Mouse (Mus musculus): ENCODE measurements around the gene Guca2b.
"Not testable (repeated sequence)": the region's sequence is repeated elsewhere in the genome, so short reads cannot be mapped to it uniquely, and the experiment has no call there.

Gene Guca2b

DNA sequence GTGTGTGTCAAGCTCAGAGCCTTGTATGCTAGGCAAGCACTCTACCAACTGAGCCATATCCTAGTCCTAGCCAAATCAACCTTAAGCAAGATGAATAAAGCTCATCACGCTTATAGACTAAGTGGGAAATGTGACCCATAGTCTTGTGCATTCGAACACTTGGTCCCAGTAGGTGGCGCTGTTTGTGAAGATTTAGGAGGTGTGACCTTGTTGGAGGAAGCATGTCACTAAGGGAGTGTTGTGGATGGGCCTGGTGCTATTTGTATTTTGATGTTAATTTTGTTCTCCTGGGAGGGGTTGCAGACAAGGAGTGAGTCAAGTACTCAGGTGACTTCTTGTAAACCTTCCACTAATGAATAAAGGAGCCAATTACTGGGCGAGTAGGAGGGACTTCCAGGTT, 16.1 kb downstream of the Guca2b start:
- no peak for DNase-seq

DNA sequence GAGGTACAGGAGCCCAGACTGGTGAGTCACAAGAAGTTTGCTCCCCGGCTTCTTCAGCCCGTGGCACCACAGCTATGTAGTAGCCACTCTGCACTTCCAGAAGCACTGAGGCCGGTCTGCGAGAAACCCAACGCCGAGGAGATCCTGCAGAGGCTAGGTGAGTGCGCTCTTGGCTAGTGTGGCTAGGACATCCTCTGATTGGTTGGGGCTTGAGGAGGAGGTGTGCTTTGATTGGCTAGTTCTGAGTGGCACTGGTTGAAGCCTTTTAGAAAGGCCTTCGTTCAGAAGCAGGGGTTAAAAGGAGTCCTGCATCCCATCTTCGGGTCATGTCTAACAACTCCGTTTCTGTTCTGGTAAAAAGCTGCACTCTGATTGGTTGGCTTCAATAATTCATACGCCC, 20.1 kb downstream of the Guca2b start:
- no peak for DNase-seq

DNA sequence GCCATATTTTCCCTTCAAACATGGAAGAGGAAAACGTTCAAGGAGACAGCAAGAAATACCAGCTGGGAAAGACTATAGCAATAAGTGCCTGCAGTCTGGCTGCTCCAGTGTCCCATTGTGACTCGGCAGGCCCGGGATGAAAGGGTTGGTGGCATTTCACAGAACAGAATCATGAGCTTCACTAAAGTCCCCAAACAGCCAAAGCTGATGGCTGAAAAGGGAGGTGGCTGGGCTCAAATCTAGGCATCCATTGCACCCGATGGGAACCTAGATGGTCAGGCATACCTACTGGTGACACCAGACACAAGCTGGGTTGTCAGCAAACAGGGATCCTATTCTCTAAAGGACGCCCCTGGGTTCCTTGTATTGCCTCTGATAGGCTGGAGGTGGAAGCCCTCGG, 20.8 kb downstream of the Guca2b start:
- no peak for DNase-seq

DNA sequence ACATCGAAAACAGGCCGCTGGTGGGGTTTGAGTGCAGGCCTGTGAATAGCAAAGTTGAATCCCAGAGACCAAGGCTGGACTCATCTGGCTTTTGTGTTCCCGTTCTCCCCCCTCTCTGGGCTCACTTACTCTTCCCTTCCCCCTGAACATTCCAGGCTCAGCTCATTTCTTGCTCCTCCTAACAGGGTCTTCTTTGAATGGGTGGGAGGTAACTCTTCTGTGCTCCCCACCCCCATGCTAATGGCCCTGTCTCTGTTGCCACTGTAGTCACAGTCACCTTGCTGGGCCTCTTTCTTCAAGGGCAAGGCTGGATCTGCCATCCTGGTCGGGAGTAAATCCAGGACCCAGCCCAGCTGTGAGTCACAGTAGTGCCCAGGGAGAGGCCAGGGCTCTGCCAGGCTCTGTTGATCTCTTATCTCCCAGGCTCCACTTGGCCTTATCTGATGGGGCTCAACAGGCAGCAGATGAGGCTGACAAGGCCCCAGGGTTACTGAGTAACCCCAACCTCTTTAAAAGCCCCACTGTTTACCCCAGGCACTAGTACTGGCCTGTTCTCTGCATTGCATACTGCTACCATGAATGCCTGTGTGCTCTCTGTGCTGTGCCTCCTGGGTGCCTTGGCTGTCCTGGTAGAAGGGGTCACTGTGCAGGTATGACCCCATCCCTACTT, 21.4 kb downstream of the Guca2b start, which contains the start of gene Guca2a:
Gene Guca2a (plus strand): TSS at position 529 of the 670 bp plus-strand sequence.
- no peak for DNase-seq

GRCm38 (mm10) chr4:119636731-119637130, 22.0 kb downstream of the Guca2b start:
- DNase-seq: no peak

GRCm38 (mm10) chr4:119635686-119636085, 23.1 kb downstream of the Guca2b start:
- no peak for DNase-seq

DNA sequence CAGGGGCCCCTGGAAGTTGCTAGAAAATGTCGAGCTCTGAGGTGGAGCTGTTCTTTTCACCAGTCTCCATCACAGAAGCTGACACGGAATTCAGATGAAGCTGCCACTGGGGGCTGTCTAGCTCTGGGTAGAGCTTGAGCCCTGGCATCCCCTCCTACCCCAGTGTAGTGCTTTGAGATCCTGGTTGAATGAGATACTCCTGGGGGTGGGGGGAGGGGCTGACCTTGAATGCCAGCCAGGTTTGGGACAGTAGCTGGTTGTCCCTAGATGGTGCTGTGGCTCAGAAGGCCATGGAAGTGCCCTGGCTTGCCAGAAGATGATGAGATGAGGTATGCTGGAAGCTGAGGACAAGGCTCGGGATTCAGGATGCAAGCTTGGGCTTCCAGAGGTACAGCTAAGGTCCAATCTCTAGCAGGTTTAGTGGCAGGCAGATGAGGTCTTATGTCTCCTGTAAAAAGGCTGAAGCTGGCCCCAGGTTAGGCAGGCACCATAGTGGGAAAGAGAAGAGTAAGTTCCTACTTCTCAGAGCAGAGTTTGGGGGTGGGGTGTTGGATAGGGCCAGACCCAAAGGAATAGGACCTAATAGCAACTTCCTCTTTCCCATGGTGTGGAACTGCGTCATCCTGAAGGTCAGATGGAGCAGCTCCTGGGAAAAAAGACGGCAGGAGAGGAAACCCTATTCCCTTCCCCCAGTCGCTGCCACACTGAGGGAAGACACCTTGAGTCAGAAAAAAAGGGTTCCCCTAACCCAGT, 23.7 kb downstream of the Guca2b start:
- no peak for DNase-seq

DNA sequence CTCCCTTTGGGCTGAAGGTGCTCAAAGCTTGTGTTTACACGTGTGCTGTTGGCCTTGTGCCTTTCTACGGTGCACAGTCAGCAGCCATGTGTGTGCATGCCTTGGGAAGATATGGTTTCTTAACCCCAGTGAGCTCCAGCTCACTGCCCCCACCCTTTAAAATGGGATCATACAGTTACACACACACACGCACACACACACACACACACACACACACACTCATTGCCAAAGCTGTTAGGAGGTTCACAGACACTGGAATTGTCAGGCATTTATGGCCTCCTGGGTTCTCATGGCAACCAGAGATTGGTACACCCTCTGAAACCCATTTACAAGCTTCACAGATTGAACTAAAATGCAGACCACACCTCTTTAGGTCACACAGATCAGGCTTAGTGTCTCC, 24.8 kb downstream of the Guca2b start:
- DNase-seq: no peak

- no peak for DNase-seq
Observed at GRCm38 (mm10) chr4:119633342-119633741, 25.4 kb downstream of the Guca2b start.

- no peak for DNase-seq
Observed at GRCm38 (mm10) chr4:119632721-119633120, 26.0 kb downstream of the Guca2b start.

GRCm38 (mm10) chr4:119631115-119631919, 27.4 kb downstream of the Guca2b start:
- DNase-seq: peak; percentile 29

GRCm38 (mm10) chr4:119628363-119628762, 30.4 kb downstream of the Guca2b start:
- not testable (repeated sequence) for DNase-seq

GRCm38 (mm10) chr4:119627317-119627716, 31.4 kb downstream of the Guca2b start:
- no peak for DNase-seq

- no peak for DNase-seq
Observed at GRCm38 (mm10) chr4:119626876-119627275, 31.9 kb downstream of the Guca2b start.

GRCm38 (mm10) chr4:119626081-119626645, 32.6 kb downstream of the Guca2b start:
- no peak for DNase-seq

GRCm38 (mm10) chr4:119614724-119615123, 44.0 kb downstream of the Guca2b start:
- no peak for DNase-seq

- no peak for DNase-seq
Observed at GRCm38 (mm10) chr4:119614078-119614477, 44.7 kb downstream of the Guca2b start.

DNA sequence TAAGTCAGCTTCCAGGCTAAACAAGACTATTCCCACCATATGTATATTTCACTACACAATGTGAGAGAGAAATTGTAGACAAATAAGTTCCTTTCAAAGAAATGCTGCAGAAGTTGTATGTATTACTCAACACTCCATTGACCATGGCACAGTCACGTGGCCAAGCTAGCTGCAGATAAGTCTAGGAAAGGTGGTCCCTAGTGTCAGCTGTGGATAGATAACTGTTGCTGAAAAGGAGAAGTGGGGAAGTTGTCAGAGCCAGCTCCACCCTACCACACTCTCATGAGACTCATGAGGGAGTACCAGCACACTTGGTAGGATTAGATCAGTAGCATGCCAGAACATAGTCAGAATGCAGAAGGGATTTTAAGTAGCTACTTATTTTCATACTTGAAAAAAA, 49.3 kb downstream of the Guca2b start:
- no peak for DNase-seq
